Mouse (Mus musculus) limb, embryonic 14.5 days (tissue): ENCODE measurements around the gene Klhl26. TPM values are rescaled to one million over a fixed set of nuclear protein-coding genes. Genes with fewer than 3 reads are reported as not detected.

Source experiments
- ATAC-seq: fragments of 200-750 bp; cut with Nextera tagmentation; 2 replicates; pipeline ENCODE4 v1.8.0; 2017; ENCODE audit warnings: low read depth, moderate number of reproducible peaks, moderate TSS enrichment; ENCODE audit not compliant: low FRiP score
- DNase-seq: peaks from one replicate; pipeline ENCODE4 v3.0.0-alpha.2; 2015; ENCODE audit warnings: low spot score
- H3K27ac ChIP-seq: fragments of 300-500 bp; sonication (generic); replicated peaks from 2 replicates; pipeline ENCODE4 v1.5.1; 2014; ENCODE audit warnings: low read depth, mild to moderate bottlenecking, low read length, moderate library complexity, mixed read lengths
- H3K27me3 ChIP-seq: fragments of 300-500 bp; sonication (generic); 2 replicates; pipeline ENCODE4 v1.6.1; 2014; ENCODE audit warnings: low read length, mixed read lengths; ENCODE audit not compliant: control insufficient read depth, insufficient read depth
- H3K36me3 ChIP-seq: fragments of 300-500 bp; sonication (generic); 2 replicates; pipeline ENCODE4 v1.6.1; 2014; ENCODE audit warnings: mild to moderate bottlenecking, low read length, moderate library complexity, mixed read lengths; ENCODE audit not compliant: control insufficient read depth, insufficient read depth
- H3K4me1 ChIP-seq: fragments of 300-500 bp; sonication (generic); 2 replicates; pipeline ENCODE4 v1.6.1; 2014; ENCODE audit warnings: antibody characterized with exemption, low read length, mixed read lengths; ENCODE audit not compliant: control insufficient read depth, insufficient read depth
- H3K4me2 ChIP-seq: fragments of 300-500 bp; sonication (generic); replicated peaks from 2 replicates; pipeline ENCODE4 v1.6.1; 2014; ENCODE audit warnings: low read depth, mild to moderate bottlenecking, low read length, moderate library complexity; ENCODE audit not compliant: severe bottlenecking
- H3K4me3 ChIP-seq: fragments of 300-500 bp; sonication (generic); replicated peaks from 2 replicates; pipeline ENCODE4 v1.5.1; 2014; ENCODE audit warnings: low read length
- H3K9ac ChIP-seq: fragments of 300-500 bp; sonication (generic); 2 replicates; pipeline ENCODE4 v1.6.1; 2014; ENCODE audit warnings: mild to moderate bottlenecking, low read depth, low read length, moderate library complexity; ENCODE audit not compliant: severe bottlenecking
- H3K9me3 ChIP-seq: fragments of 300-500 bp; sonication (generic); 2 replicates; pipeline ENCODE4 v1.6.1; 2016; ENCODE audit warnings: low read length; ENCODE audit not compliant: control insufficient read depth
- POLR2A ChIP-seq: fragments of 200-500 bp; IDR thresholded peaks from 2 replicates; pipeline ENCODE4 v1.8.0; 2012; ENCODE audit warnings: inconsistent platforms, mild to moderate bottlenecking, moderate library complexity, borderline replicate concordance; ENCODE audit not compliant: insufficient read depth, insufficient read length; ENCODE audit errors: extremely low read depth
- WGBS: fragments of 180-500 bp; shearing (Covaris S2); extraction: QIAGEN DNeasy Blood & Tissue Kit; methylation state at CpG from one replicate; pipeline ENCODE4 v1.1.7; 2014; 5-methylcytosine and 5-hydroxymethylcytosine counted together
- polyA plus RNA-seq, 2 experiments: library from polyadenylated mRNA; depleted of rRNA in 1 of 2; stranded (reverse) in 1 of 2; unstranded in 1 of 2; fragments of >200 nt; fragmentation: Nextera tagmentation in 1 of 2; extraction: Ambion mirVana in 1 of 2; gene quantifications; 2 replicates each; pipeline versions ENCODE4 v1.2.1 to v1.2.3; 2012 to 2014

Klhl26 gene
- polyA plus RNA-seq, 2 experiments: 24.2 to 48.7 TPM

GRCm38 (mm10) chr8:70509281-70509952 is 32.6 kb upstream of the Klhl26 start:
- Histone ChIP-seq H3K27ac (peak overlapping the region; percentile 96), H3K9ac (peak overlapping the region; percentile 95), H3K27me3 (no peaks in the 10 kb centered on the region), H3K4me2 (peak overlapping the region; percentile 88), H3K36me3 (peaks cover 40% of the 10 kb centered on the region), H3K9me3 (no peaks in the 10 kb centered on the region), H3K4me3 (peak overlapping the region; percentile 97), H3K4me1 (peaks cover 28% of the 10 kb centered on the region)
- 11% methylated on average over 25 of the region's 25 CpGs for WGBS
- ATAC-seq (no peak), DNase-seq (no peak)
- no peak for TF ChIP-seq POLR2A

GRCm38 (mm10) chr8:70507027-70507393 is 30.2 kb upstream of the Klhl26 start:
- TF ChIP-seq POLR2A: no peak
- no peak for DNase-seq
- Histone ChIP-seq H3K27me3 (peaks cover 3% of the 10 kb centered on the region; the same call in 1 of the 2 replicates), H3K4me1 (peaks cover 52% of the 10 kb centered on the region), H3K9ac (peak overlapping the region; percentile 73; the same call in 1 of the 2 replicates), H3K36me3 (peaks cover 23% of the 10 kb centered on the region), H3K9me3 (no peaks in the 10 kb centered on the region), H3K27ac (no peak overlapping the region), H3K4me3 (peak overlapping the region; percentile 57; the same call in 1 of the 2 replicates), H3K4me2 (0 out of 2 replicates have a peak overlapping the region, but pooled peaks have one; percentile 74)
- WGBS: 55% methylated on average over 5 of the region's 5 CpGs
- ATAC-seq: no peak

- H3K27me3 ChIP-seq: peaks cover 5% of the 10 kb centered on the region; the same call in 1 of the 2 replicates
- H3K36me3 ChIP-seq: peaks cover 23% of the 10 kb centered on the region
- peak within 1 kb of the TSS; percentile 74 for H3K4me2 ChIP-seq
- peak within 1 kb of the TSS; percentile 57 for H3K4me3 ChIP-seq
- ATAC-seq (peak; percentile 88), DNase-seq (peak; percentile 94)
- H3K9ac ChIP-seq: peak within 1 kb of the TSS; percentile 73
- 2% methylated on average over 35 of the region's 40 CpGs for WGBS
- H3K9me3 ChIP-seq: no peaks in the 10 kb centered on the region
- 0 out of 2 replicates have a peak, but pooled peaks have one; percentile 57 for TF ChIP-seq POLR2A
- H3K27ac ChIP-seq: peak within 1 kb of the TSS; percentile 89
- peaks cover 56% of the 10 kb centered on the region for H3K4me1 ChIP-seq
Measured at GRCm38 (mm10) chr8:70506328-70507026, 29.7 kb upstream of the Klhl26 start, which contains the start of gene Rex1bd. Gene Rex1bd, minus strand, starts transcription at chr8:70506752.

GRCm38 (mm10) chr8:70505698-70506327 is 29.0 kb upstream of the Klhl26 start:
- H3K27ac ChIP-seq: peak overlapping the region; percentile 89; the same call in 1 of the 2 replicates
- H3K4me2 ChIP-seq: peak overlapping the region; percentile 74
- peaks cover 63% of the 10 kb centered on the region for H3K4me1 ChIP-seq
- H3K9ac ChIP-seq: peak overlapping the region; percentile 73
- 31% methylated on average over 32 of the region's 32 CpGs for WGBS
- no peaks in the 10 kb centered on the region for H3K9me3 ChIP-seq
- TF ChIP-seq POLR2A: no peak
- peak overlapping the region; percentile 57 for H3K4me3 ChIP-seq
- peaks cover 5% of the 10 kb centered on the region; the same call in 1 of the 2 replicates for H3K27me3 ChIP-seq
- H3K36me3 ChIP-seq: peaks cover 23% of the 10 kb centered on the region
- peak; percentile 6 for ATAC-seq
- no peak for DNase-seq

- DNase-seq: peak; percentile 73
- no peak for ATAC-seq
- 61% methylated on average over 3 of the region's 3 CpGs for WGBS
- no peak for TF ChIP-seq POLR2A
- Histone ChIP-seq H3K9me3 (no peaks in the 10 kb centered on the region), H3K4me1 (peaks cover 66% of the 10 kb centered on the region), H3K27me3 (peaks cover 8% of the 10 kb centered on the region; the same call in 1 of the 2 replicates), H3K4me3 (peak overlapping the region; percentile 57; the same call in 1 of the 2 replicates), H3K36me3 (peaks cover 23% of the 10 kb centered on the region), H3K9ac (no peak overlapping the region), H3K27ac (no peak overlapping the region), H3K4me2 (peak overlapping the region; percentile 30)
Measured at GRCm38 (mm10) chr8:70504851-70505250, 28.1 kb upstream of the Klhl26 start.
